In genomic region chr11:116521143-116521542, GRCm38 (mm10) we compare ENCODE assay signal across 13 mouse cellular contexts. TPM values are rescaled to one million over a fixed set of nuclear protein-coding genes. Genes with fewer than 3 reads are reported as not detected.
DNase-seq lines count a peak whose midpoint lies in the region; ATAC-seq lines count a peak whose summit lies in the region.
"Had no signal": no experiment of that assay in that cellular context is flagged by ENCODE, and none has a peak within 500 bp of the region (broad histone marks: within the 10 kb centered on the region; RNA-seq: fewer than 3 reads in every experiment).

No protein-coding gene starts in this region.

- peak; percentile 38 for DNase-seq in kidney, adult 9 months
- peak; percentile 51 for DNase-seq in A20 (ENCODE audit: low read depth, low spot score)
- DNase-seq in c-Kit-negative CD71-positive TER-119-positive erythroid progenitor cells, embryonic 14.5 days (ENCODE audit: low read depth, low spot score): peak; percentile 62
- DNase-seq in cerebellum, postnatal 36 days: no peak
- DNase-seq in left cerebral cortex, postnatal 10 days (ENCODE audit: extremely low spot score in 1 of 2, low spot score in 2 of 2): no peak
- no peak for DNase-seq in cerebellum, adult 11-12 months
- DNase-seq: heart, postnatal 10 days; thymus, postnatal 36 days had no signal

- H3K4me2 ChIP-seq in kidney, embryonic 16.5 days (replicated peaks; ENCODE audit: low read depth, low read length): no peak overlapping the region
- H3K4me2 ChIP-seq in liver, embryonic 16.5 days (ENCODE audit: low read depth, low read length): no peak overlapping the region

- no peaks in the 10 kb centered on the region for H3K36me3 ChIP-seq in kidney, embryonic 16.5 days (ENCODE audit: insufficient read depth, low read length)
- H3K36me3 ChIP-seq in liver, embryonic 16.5 days (ENCODE audit: control insufficient read depth, insufficient read depth): no peaks in the 10 kb centered on the region

- peaks cover 20% of the 10 kb centered on the region; the same call in 1 of the 2 replicates for H3K4me1 ChIP-seq in kidney, embryonic 16.5 days (ENCODE audit: insufficient read depth, low read length)
- H3K4me1 ChIP-seq in liver, embryonic 16.5 days (ENCODE audit: control insufficient read depth, low read depth, low read length): peaks cover 14% of the 10 kb centered on the region

- no peak overlapping the region for H3K4me3 ChIP-seq in kidney, embryonic 16.5 days (ENCODE audit: low read length)
- no peak overlapping the region for H3K4me3 ChIP-seq in liver, embryonic 16.5 days (ENCODE audit: low read depth, low read length)
- H3K4me3 ChIP-seq: megakaryocyte, embryonic 14.5 days; myocyte had no signal

- H3K27ac ChIP-seq in kidney, embryonic 16.5 days (ENCODE audit: low read length): no peak overlapping the region
- H3K27ac ChIP-seq in liver, embryonic 16.5 days (ENCODE audit: low read length): no peak overlapping the region

- no peaks in the 10 kb centered on the region for H3K9me3 ChIP-seq in kidney, embryonic 16.5 days (ENCODE audit: low read length)
- no peaks in the 10 kb centered on the region for H3K9me3 ChIP-seq in liver, embryonic 16.5 days (replicated peaks; ENCODE audit: control insufficient read depth, low read length)
- H3K9me3 ChIP-seq: megakaryocyte, embryonic 14.5 days had no signal

- ATAC-seq in kidney, embryonic 16.5 days (ENCODE audit: low FRiP score, low TSS enrichment): no peak
- ATAC-seq in liver, embryonic 16.5 days (ENCODE audit: low read depth): peak; percentile 80
- ATAC-seq: inflammation-experienced regulatory T-cells, adult 6 months had no signal

- no peak overlapping the region for H3K9ac ChIP-seq in kidney, embryonic 16.5 days (replicated peaks; ENCODE audit: low read length)
- H3K9ac ChIP-seq in liver, embryonic 16.5 days (ENCODE audit: low read depth, low read length): no peak overlapping the region

- WGBS in kidney, embryonic 16.5 days: 68% methylated on average over 3 of the region's 3 CpGs
- 29% methylated on average over 3 of the region's 3 CpGs for WGBS in liver, embryonic 16.5 days (ENCODE audit: insufficient replicate concordance)

- intact Hi-C loops in left cerebral cortex, postnatal 10 days (cut with DNase I): no loop called here

- H3K27me3 ChIP-seq in kidney, embryonic 16.5 days (ENCODE audit: insufficient read depth, low read length): no peaks in the 10 kb centered on the region
- H3K27me3 ChIP-seq in liver, embryonic 16.5 days (ENCODE audit: control insufficient read depth, insufficient read depth, low read depth, low read length): peaks cover 5% of the 10 kb centered on the region

RNA-seq across cellular contexts. Expression of gene Sphk1, which starts 9.6 kb away (rescaled TPM):
- polyA plus RNA-seq in kidney, embryonic 16.5 days (2015; fragmentation: Nextera tagmentation; extraction: Ambion mirVana): 5.8 and 5.9 TPM in 2 replicates
- polyA plus RNA-seq in liver, embryonic 16.5 days (2015; fragmentation: Nextera tagmentation; extraction: Ambion mirVana): 23.7 and 24.3 TPM in 2 replicates
- 1 to 10 TPM; 4.3 to 5.2 TPM for total RNA-seq in left cerebral cortex, postnatal 10 days (2021)
- polyA plus RNA-seq: inflammation-experienced regulatory T-cells, adult 6 months had no signal

RNA-seq across cellular contexts. Expression of gene Prpsap1, which starts 27.1 kb away (rescaled TPM):
- 217 and 226 TPM in 2 replicates for polyA plus RNA-seq in kidney, embryonic 16.5 days (2015; fragmentation: Nextera tagmentation; extraction: Ambion mirVana)
- 47.6 and 47.9 TPM in 2 replicates for polyA plus RNA-seq in liver, embryonic 16.5 days (2015; fragmentation: Nextera tagmentation; extraction: Ambion mirVana)
- total RNA-seq in left cerebral cortex, postnatal 10 days (2021): 10 to 100 TPM; 85.1 to 87.6 TPM

RNA-seq across cellular contexts. Expression of gene Qrich2, which starts 55.1 kb away (rescaled TPM):
- 0.15 and 0.32 TPM in 2 replicates for polyA plus RNA-seq in kidney, embryonic 16.5 days (2015; fragmentation: Nextera tagmentation; extraction: Ambion mirVana)
- not detected in 2 replicates for polyA plus RNA-seq in liver, embryonic 16.5 days (2015; fragmentation: Nextera tagmentation; extraction: Ambion mirVana)
- under 1 TPM in 1 of 2 experiments, not detected in 1; 0.14 TPM for total RNA-seq in left cerebral cortex, postnatal 10 days (2021)
- total RNA-seq: heart, postnatal 10 days had no signal
- polyA plus RNA-seq: inflammation-experienced regulatory T-cells, adult 6 months; myocyte had no signal

Comparison
In these comparisons a context has a peak if more than half of its experiments do, and no peak if none do; other contexts are left out.
1. DNase-seq: peak in kidney, adult 9 months (single experiment), A20 (single experiment) and c-Kit-negative CD71-positive TER-119-positive erythroid progenitor cells, embryonic 14.5 days (single experiment); none in cerebellum, postnatal 36 days (0 of 2), left cerebral cortex, postnatal 10 days (0 of 2) and cerebellum, adult 11-12 months (single experiment).